Mouse (Mus musculus): Measurements from ENCODE around the gene Ptchd4.

DNA sequence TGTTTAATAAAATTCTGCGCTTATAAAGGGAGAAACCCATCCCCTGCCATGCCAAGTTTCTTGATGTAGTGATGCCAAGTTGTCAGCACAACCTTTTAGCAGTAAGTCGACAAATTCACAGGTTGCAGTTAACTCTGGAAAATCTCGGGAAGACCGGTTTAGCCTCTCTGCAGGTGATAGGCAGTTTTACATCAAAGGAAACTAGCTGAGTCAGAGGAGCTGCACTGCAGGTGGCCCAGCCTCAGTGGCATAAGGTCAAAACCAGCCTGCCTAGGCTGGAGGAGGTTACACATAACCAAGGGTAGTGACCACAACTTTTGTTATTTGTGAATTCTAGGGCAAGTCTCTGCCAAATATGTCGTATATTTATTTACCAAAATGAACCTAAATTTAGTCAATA is 24.0 kb upstream of the Ptchd4 start:
- no peak for TF ChIP-seq POLR2A (IDR thresholded peaks at IDR 0.05; ENCODE audit: insufficient read depth, low read depth, low read length)
- no peak for TF ChIP-seq CTCF (IDR thresholded peaks at IDR 0.05)
- no peak for TF ChIP-seq EP300 (IDR thresholded peaks at IDR 0.05; ENCODE audit: insufficient read depth, low read depth, low read length)
